Mouse (Mus musculus): ENCODE results near the gene Arhgap5.

GRCm38 (mm10) chr12:52525486-52525885 lies 21.7 kb downstream of the Arhgap5 start:
- TF ChIP-seq CTCF (IDR thresholded peaks at IDR 0.05; ENCODE audit: control insufficient read depth, insufficient read depth, insufficient replicate concordance, low read depth, low read length): no peak
- TF ChIP-seq POLR2A (IDR thresholded peaks at IDR 0.05; ENCODE audit: control insufficient read depth, low read depth, low read length): no peak

Measured in testis, adult 2 months (tissue).